Mouse (Mus musculus): ENCODE measurements around the gene Pax6. TPM values are rescaled to one million over a fixed set of nuclear protein-coding genes. Genes with fewer than 3 reads are reported as not detected.
A peak's percentile ranks its signal among the peaks of the same experiment; 100 is the strongest.

Pax6 gene
- polyA plus RNA-seq, 1 experiment = 84.5 TPM

DNA sequence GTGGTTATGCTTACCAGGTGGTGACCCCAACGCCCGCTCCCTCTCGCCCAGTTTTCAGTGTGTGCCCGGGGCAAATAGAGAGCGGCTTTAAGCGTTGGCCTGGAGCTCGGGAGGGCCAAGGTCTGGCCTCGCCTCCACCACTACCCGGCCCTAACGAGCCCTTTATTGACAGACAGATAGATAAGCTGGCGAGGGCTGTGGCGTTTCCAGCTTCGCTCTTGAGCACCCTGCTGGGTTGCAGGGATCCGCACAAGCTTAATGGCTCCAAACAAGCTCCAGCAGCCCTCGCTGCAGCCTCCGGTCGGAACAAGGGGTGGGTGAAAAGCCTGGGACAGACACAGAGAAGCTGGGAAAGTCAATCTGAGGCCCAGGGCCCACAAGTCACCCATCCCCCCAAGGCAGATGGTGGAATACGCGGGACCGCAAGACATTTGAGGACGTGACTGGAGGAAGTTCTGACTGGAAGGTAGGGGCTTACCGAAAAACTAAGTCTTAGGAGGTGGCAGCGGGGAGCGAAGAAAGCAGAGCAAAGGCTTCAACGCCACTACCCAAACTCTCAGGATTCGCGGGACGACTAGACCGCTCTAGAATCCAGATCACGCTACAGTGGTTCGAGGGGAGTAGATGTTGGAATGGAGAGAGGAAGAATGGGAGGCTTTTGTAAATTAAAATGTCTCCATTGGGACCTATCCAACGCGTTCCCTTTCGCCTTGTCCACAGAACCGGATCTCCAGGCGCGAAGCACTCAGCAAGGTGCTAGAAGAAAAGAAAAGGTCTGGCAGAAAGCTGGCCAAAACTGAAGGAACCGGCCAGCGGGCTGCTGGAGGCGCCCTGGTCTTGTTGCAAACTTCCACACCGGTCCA, 1.7 kb upstream of the Pax6 start:
- H3K4me3 ChIP-seq (replicated peaks; ENCODE audit: insufficient read depth, low read depth, low read length) = peak overlapping the region; percentile 41
- H3K27me3 ChIP-seq (ENCODE audit: control insufficient read depth, insufficient read depth, low read length) = no peaks in the 10 kb centered on the region
- no peak overlapping the region for H3K27ac ChIP-seq (ENCODE audit: insufficient read depth, low read length)
- peaks cover 6% of the 10 kb centered on the region for H3K4me1 ChIP-seq (ENCODE audit: control insufficient read depth, insufficient read depth, low read length)
- no peak for TF ChIP-seq CTCF (IDR thresholded peaks at IDR 0.05; ENCODE audit: borderline replicate concordance, insufficient read depth, low read depth, low read length)
- no peak for TF ChIP-seq POLR2A (IDR thresholded peaks at IDR 0.05; ENCODE audit: borderline replicate concordance, insufficient read depth, low read length)
- peak; percentile 21 to 25 for DNase-seq
- WGBS = 35% methylated on average over 41 of the region's 41 CpGs

DNA sequence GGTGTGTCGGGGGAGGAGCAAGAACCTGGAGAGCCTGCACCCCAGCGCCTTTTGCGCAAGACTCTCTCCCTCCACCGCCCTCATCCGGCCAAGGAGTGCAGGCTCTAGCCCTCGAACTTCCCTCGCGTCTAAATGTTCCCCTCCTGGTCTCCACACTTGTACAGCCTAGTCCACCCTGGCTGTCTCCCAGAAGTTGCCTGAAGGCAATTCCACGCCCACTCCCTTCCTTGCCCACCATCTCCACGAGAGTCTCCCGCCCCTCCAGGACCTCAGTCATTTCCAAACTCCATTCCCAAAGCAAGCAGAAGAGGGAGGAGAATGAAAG, 1.1 kb upstream of the Pax6 start:
- no peak overlapping the region for H3K27ac ChIP-seq (ENCODE audit: insufficient read depth, low read length)
- H3K27me3 ChIP-seq (ENCODE audit: control insufficient read depth, insufficient read depth, low read length) = no peaks in the 10 kb centered on the region
- no peak for TF ChIP-seq POLR2A (IDR thresholded peaks at IDR 0.05; ENCODE audit: borderline replicate concordance, insufficient read depth, low read length)
- TF ChIP-seq CTCF (IDR thresholded peaks at IDR 0.05; ENCODE audit: borderline replicate concordance, insufficient read depth, low read depth, low read length) = peak; percentile 36; the same call in 1 of the 2 replicates
- peak; percentile 55 to 57 for DNase-seq
- H3K4me3 ChIP-seq (replicated peaks; ENCODE audit: insufficient read depth, low read depth, low read length) = peak overlapping the region; percentile 41
- peaks cover 6% of the 10 kb centered on the region for H3K4me1 ChIP-seq (ENCODE audit: control insufficient read depth, insufficient read depth, low read length)
- 11% methylated on average over 11 of the region's 11 CpGs for WGBS

DNA sequence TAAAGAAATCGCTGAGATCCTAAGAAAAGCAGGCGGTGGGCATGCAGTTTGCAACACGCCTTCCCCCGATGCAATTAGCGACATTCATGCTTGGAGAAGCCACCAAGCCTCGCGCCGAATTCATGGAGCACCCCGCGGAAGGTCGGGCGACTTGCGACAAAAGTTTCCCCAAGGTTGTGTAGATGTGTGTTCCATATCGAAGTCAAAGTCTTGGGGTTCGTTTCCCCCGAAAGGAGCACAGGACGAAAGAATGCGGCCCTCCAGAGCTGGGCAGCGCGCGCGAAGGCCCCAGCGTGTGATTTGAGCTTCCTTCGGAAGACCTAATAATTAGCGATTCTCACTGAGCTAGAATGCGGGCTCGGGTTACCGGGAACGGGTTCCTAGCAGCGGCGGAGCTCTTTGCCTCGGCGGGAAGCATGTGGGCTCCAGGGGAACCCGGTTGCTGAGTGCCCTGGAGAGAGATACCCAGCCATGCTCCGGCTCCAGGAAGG, 716 bp downstream of the Pax6 start:
- WGBS = 1% methylated on average over 35 of the region's 35 CpGs
- peak in 1 of 2 experiments; percentile 73 for DNase-seq
- Histone ChIP-seq H3K4me1 (ENCODE audit: control insufficient read depth, insufficient read depth, low read length) (peaks cover 6% of the 10 kb centered on the region), H3K27me3 (ENCODE audit: control insufficient read depth, insufficient read depth, low read length) (no peaks in the 10 kb centered on the region), H3K4me3 (replicated peaks; ENCODE audit: insufficient read depth, low read depth, low read length) (peak overlapping the region; percentile 91), H3K27ac (ENCODE audit: insufficient read depth, low read length) (peak overlapping the region; percentile 79)
- no peak for TF ChIP-seq POLR2A (IDR thresholded peaks at IDR 0.05; ENCODE audit: borderline replicate concordance, insufficient read depth, low read length)
- TF ChIP-seq CTCF (IDR thresholded peaks at IDR 0.05; ENCODE audit: borderline replicate concordance, insufficient read depth, low read depth, low read length) = no peak

DNA sequence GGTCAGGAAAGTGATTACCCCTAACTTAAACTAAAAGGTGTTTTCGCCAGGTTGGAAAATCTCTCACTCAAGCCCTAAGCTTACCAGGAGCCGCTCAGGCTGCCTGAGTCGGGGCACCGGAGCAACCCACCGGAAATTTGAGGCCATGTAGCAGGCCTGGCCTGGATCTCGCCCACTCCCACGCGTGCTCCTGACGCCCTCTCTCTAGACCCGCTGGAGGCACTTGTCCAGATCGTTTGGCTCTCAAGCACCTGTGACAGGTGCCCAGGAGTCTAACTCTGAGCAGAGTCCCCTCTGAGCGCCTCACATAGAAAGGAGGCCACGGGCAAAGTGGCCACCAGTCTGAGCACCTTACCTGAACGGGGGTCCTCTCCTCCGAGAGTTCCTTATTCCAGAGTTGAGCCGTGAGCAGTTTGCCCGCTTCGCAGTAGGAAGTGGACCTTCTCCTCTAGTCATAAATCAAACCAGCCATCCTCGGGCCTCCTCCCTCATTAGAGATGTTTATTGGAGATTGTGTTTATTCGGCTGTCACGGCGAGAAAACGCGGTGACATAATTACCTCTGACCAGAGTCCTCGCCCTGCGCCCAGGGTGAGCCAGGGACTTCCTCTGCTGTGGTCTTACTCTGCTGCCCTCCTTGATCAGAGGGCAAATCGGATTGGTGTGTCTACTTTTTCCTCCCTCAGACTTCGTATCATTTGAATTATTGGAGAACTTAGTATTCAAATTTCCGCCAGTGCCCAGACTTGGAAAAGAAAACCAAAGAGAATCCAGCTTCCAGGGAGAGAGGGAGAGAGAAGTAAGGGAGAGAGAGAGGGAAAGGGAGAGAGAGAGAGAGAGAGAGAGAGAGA, 1.4 kb downstream of the Pax6 start:
- 7% methylated on average over 29 of the region's 29 CpGs for WGBS
- Histone ChIP-seq H3K4me1 (ENCODE audit: control insufficient read depth, insufficient read depth, low read length) (peaks cover 6% of the 10 kb centered on the region), H3K27me3 (ENCODE audit: control insufficient read depth, insufficient read depth, low read length) (no peaks in the 10 kb centered on the region), H3K4me3 (replicated peaks; ENCODE audit: insufficient read depth, low read depth, low read length) (peak overlapping the region; percentile 91), H3K27ac (ENCODE audit: insufficient read depth, low read length) (peak overlapping the region; percentile 79)
- peak in 1 of 2 experiments; percentile 63 for DNase-seq
- TF ChIP-seq CTCF (IDR thresholded peaks at IDR 0.05; ENCODE audit: borderline replicate concordance, insufficient read depth, low read depth, low read length) = no peak
- TF ChIP-seq POLR2A (IDR thresholded peaks at IDR 0.05; ENCODE audit: borderline replicate concordance, insufficient read depth, low read length) = peak; percentile 16; the same call in 1 of the 2 replicates

DNA sequence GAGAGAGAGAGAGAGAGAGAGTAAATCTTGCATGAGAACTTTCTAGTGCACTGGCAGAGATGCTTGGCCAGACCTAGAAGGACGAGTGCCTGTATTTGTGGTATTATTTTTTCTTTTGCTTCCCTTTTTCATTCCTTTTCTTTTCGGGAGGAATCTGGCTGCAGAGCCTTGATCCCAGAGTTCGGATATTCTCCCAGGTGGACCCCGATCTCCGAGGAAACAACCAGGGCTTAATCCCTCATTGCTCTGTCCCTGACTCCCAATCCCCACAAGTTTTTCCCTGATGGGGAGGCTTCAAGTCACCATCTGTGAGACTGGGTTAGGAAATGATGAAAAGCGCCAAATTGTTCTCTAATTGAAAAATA, 2.0 kb downstream of the Pax6 start:
- Histone ChIP-seq H3K4me3 (replicated peaks; ENCODE audit: insufficient read depth, low read depth, low read length) (peak overlapping the region; percentile 91), H3K27ac (ENCODE audit: insufficient read depth, low read length) (peak overlapping the region; percentile 79), H3K27me3 (ENCODE audit: control insufficient read depth, insufficient read depth, low read length) (no peaks in the 10 kb centered on the region), H3K4me1 (ENCODE audit: control insufficient read depth, insufficient read depth, low read length) (peaks cover 6% of the 10 kb centered on the region)
- peak in 1 of 2 experiments; percentile 62 for DNase-seq
- no peak for TF ChIP-seq CTCF (IDR thresholded peaks at IDR 0.05; ENCODE audit: borderline replicate concordance, insufficient read depth, low read depth, low read length)
- no peak for TF ChIP-seq POLR2A (IDR thresholded peaks at IDR 0.05; ENCODE audit: borderline replicate concordance, insufficient read depth, low read length)
- WGBS = 4% methylated on average over 6 of the region's 6 CpGs

DNA sequence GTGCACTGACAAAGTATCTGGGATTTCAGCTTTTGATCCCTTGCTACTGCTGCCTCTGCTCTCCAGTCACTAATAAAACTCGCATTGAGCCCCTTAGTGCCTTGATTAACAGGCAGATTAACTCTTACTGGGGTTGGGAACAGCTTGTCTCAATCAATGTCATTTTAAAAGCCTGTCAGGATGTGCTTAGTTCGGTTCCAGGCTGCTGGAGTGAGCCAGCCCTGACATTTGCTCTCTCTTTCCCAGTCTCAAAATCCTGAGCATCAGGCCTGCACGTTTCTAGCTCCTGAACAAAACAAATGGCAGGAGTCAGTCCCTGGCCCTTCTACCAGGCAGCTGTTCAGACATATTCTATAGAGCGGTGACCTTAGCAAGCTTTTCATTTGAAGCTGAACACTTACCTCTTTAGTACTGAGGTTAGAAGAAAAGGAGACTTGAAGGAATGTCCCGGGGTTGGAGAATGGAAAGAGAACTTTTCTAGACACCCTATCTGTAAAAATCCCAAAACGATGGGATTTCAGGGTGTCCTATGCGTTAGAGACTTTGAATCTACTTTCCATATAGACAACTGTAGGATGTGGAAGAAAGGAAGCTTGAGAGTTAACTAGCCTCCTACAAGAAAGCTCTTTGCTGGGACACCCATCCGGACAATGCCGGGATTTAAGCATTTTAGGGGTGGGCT, 2.6 kb downstream of the Pax6 start:
- H3K27me3 ChIP-seq (ENCODE audit: control insufficient read depth, insufficient read depth, low read length) = no peaks in the 10 kb centered on the region
- peak; percentile 45 to 63 for DNase-seq
- peak overlapping the region; percentile 63 for H3K4me3 ChIP-seq (replicated peaks; ENCODE audit: insufficient read depth, low read depth, low read length)
- H3K4me1 ChIP-seq (ENCODE audit: control insufficient read depth, insufficient read depth, low read length) = peaks cover 6% of the 10 kb centered on the region
- WGBS = 8% methylated on average over 9 of the region's 9 CpGs
- H3K27ac ChIP-seq (ENCODE audit: insufficient read depth, low read length) = peak overlapping the region; percentile 79
- TF ChIP-seq CTCF (IDR thresholded peaks at IDR 0.05; ENCODE audit: borderline replicate concordance, insufficient read depth, low read depth, low read length) (no peak), POLR2A (IDR thresholded peaks at IDR 0.05; ENCODE audit: borderline replicate concordance, insufficient read depth, low read length) (no peak)
